Mouse (Mus musculus) CH12.LX (cell line): ENCODE data around the gene Sv2c. TPM values are rescaled to one million over a fixed set of nuclear protein-coding genes. Genes with fewer than 3 reads are reported as not detected.
A peak's percentile ranks its signal among the peaks of the same experiment; 100 is the strongest.

ENCODE experiments used
- DNase-seq: peaks from one replicate; pipeline ENCODE4 v3.0.0-alpha.2; 2013; ENCODE audit errors: extremely low read depth
- H3K27ac ChIP-seq: 2 replicates; pipeline ENCODE4 v1.5.1; 2012; ENCODE audit warnings: low read depth, mild to moderate bottlenecking, control low read depth, moderate library complexity; ENCODE audit not compliant: insufficient read depth
- H3K27me3 ChIP-seq: replicated peaks from 2 replicates; pipeline ENCODE3; 2012; ENCODE audit warnings: inconsistent platforms
- H3K36me3 ChIP-seq, 2 experiments: replicated peaks in 1 of 2; 2 replicates each; pipeline versions ENCODE3 to v1.6.1; 2012; ENCODE audit warnings: inconsistent platforms in 1 of 2, low read length in 1 of 2, mild to moderate bottlenecking in 1 of 2, mixed read lengths in 1 of 2, moderate library complexity in 1 of 2; ENCODE audit not compliant: control insufficient read depth in 1 of 2, insufficient read depth in 1 of 2
- H3K4me1 ChIP-seq, 2 experiments: 2 replicates each; pipeline ENCODE4 v1.6.1; 2012; ENCODE audit warnings: inconsistent platforms in 1 of 2, moderate library complexity in 1 of 2; ENCODE audit not compliant: insufficient read depth in 2 of 2, control insufficient read depth in 1 of 2
- H3K4me2 ChIP-seq: 2 replicates; pipeline ENCODE4 v1.6.1; 2012; ENCODE audit warnings: low read depth, mild to moderate bottlenecking, control low read depth; ENCODE audit not compliant: poor library complexity, insufficient read depth, severe bottlenecking
- H3K4me3 ChIP-seq, 3 experiments: fragments of 150-350 bp in 1 of 3; sonication (generic) in 1 of 3; replicated peaks in 1 of 3; 2 replicates each; pipeline versions ENCODE3 to v1.5.1; 2011 to 2012; ENCODE audit warnings: low read depth in 2 of 3, low read length in 2 of 3, mild to moderate bottlenecking in 2 of 3, moderate library complexity in 2 of 3, control low read depth in 1 of 3, improper control_type of control experiment in 1 of 3, inconsistent platforms in 1 of 3, mixed read lengths in 1 of 3; ENCODE audit not compliant: poor library complexity in 1 of 3
- H3K79me2 ChIP-seq: replicated peaks from 2 replicates; pipeline ENCODE4 v1.6.1; 2012; ENCODE audit warnings: mild to moderate bottlenecking, moderate library complexity; ENCODE audit not compliant: control insufficient read depth, poor library complexity, insufficient read depth, severe bottlenecking; ENCODE audit errors: extremely low read depth
- H3K9ac ChIP-seq: 2 replicates; pipeline ENCODE4 v1.6.1; 2012; ENCODE audit warnings: low read depth, mild to moderate bottlenecking, control low read depth, moderate library complexity; ENCODE audit not compliant: insufficient read depth
- H3K9me3 ChIP-seq: replicated peaks from 2 replicates; pipeline ENCODE3; 2012; ENCODE audit warnings: low read length, inconsistent platforms, mixed read lengths
- BHLHE40 ChIP-seq: IDR thresholded peaks from 2 replicates; pipeline ENCODE4 v1.6.1; 2011; ENCODE audit warnings: mild to moderate bottlenecking, low read depth, low read length, improper control_type of control experiment
- CTCF ChIP-seq, 2 experiments: IDR thresholded peaks in 1 of 2; conservative IDR thresholded peaks in 1 of 2; 2 replicates each; pipeline ENCODE4 v1.5.1; 2011 to 2012; ENCODE audit warnings: low read depth in 2 of 2, low read length in 2 of 2, improper control_type of control experiment in 1 of 2, inconsistent platforms in 1 of 2, mild to moderate bottlenecking in 1 of 2, moderate library complexity in 1 of 2
- ELF1 ChIP-seq: IDR thresholded peaks from 2 replicates; pipeline ENCODE4 v1.6.1; 2014; ENCODE audit warnings: low read depth, mild to moderate bottlenecking, inconsistent platforms, low read length, improper control_type of control experiment
- ETS1 ChIP-seq: conservative IDR thresholded peaks from 2 replicates; pipeline ENCODE4 v1.6.1; 2012; ENCODE audit warnings: low read depth, mild to moderate bottlenecking, inconsistent platforms, low read length, improper control_type of control experiment, moderate library complexity
- IRF4 ChIP-seq: IDR thresholded peaks from 2 replicates; pipeline ENCODE4 v1.6.1; 2014; ENCODE audit warnings: low read depth, mild to moderate bottlenecking, inconsistent platforms, low read length, improper control_type of control experiment
- JUN ChIP-seq: IDR thresholded peaks from 2 replicates; pipeline ENCODE4 v1.6.1; 2011; ENCODE audit warnings: low read depth, mild to moderate bottlenecking, low read length, improper control_type of control experiment, moderate library complexity; ENCODE audit not compliant: insufficient read depth
- JUND ChIP-seq: conservative IDR thresholded peaks from 2 replicates; pipeline ENCODE4 v1.6.1; 2011; ENCODE audit warnings: low read depth, low read length, improper control_type of control experiment
- KAT2A ChIP-seq: IDR thresholded peaks from 2 replicates; pipeline ENCODE4 v1.6.1; 2012; ENCODE audit warnings: low read length, improper control_type of control experiment, inconsistent platforms; ENCODE audit not compliant: insufficient replicate concordance
- MAFK ChIP-seq: IDR thresholded peaks from 2 replicates; pipeline ENCODE4 v1.6.1; 2011; ENCODE audit warnings: low read length, improper control_type of control experiment; ENCODE audit not compliant: insufficient replicate concordance
- MAZ ChIP-seq: IDR thresholded peaks from 2 replicates; pipeline ENCODE4 v1.6.1; 2012; ENCODE audit warnings: low read depth, mild to moderate bottlenecking, inconsistent platforms, low read length, improper control_type of control experiment, moderate library complexity
- MXI1 ChIP-seq: IDR thresholded peaks from 2 replicates; pipeline ENCODE4 v1.6.1; 2011; ENCODE audit warnings: mild to moderate bottlenecking, low read depth, low read length, improper control_type of control experiment
- NRF1 ChIP-seq: IDR thresholded peaks from 2 replicates; pipeline ENCODE4 v1.6.1; 2014; ENCODE audit warnings: low read depth, mild to moderate bottlenecking, inconsistent platforms, low read length, improper control_type of control experiment, moderate library complexity
- POLR2A ChIP-seq: IDR thresholded peaks from 2 replicates; pipeline ENCODE4 v1.6.1; 2011; ENCODE audit warnings: low read depth, mild to moderate bottlenecking, improper control_type of control experiment, low read length
- RCOR1 ChIP-seq: conservative IDR thresholded peaks from 2 replicates; pipeline ENCODE4 v1.6.1; 2012; ENCODE audit warnings: low read depth, mild to moderate bottlenecking, inconsistent platforms, low read length, improper control_type of control experiment
- SMC3 ChIP-seq: IDR thresholded peaks from 2 replicates; pipeline ENCODE4 v1.6.1; 2011; ENCODE audit warnings: low read depth, low read length, improper control_type of control experiment
- UBTF ChIP-seq: IDR thresholded peaks from 2 replicates; pipeline ENCODE4 v1.6.1; 2012; ENCODE audit warnings: low read depth, mild to moderate bottlenecking, inconsistent platforms, low read length, improper control_type of control experiment, moderate library complexity
- ZC3H11A ChIP-seq: IDR thresholded peaks from 2 replicates; pipeline ENCODE4 v1.6.1; 2012; ENCODE audit warnings: low read depth, mild to moderate bottlenecking, inconsistent platforms, low read length, improper control_type of control experiment
- ZKSCAN1 ChIP-seq: IDR thresholded peaks from 2 replicates; pipeline ENCODE4 v1.6.1; 2012; ENCODE audit warnings: low read depth, inconsistent platforms, low read length, improper control_type of control experiment, borderline replicate concordance
- dilution Hi-C: fragments of 300-500 bp; cut with MboI; formaldehyde crosslinking; loops from 2 replicates; pipeline ENCODE4 v1.14.3; 2020; ENCODE audit warnings: low sequenced_read_pairs; ENCODE audit not compliant: extremely low pct_unique_long_range_greater_than_20kb, extremely low pct_ligation_motif_present
- in situ Hi-C: fragments of 300-500 bp; cut with MboI; formaldehyde crosslinking; loops from 3 replicates; pipeline ENCODE4 v1.14.3; 2019; ENCODE audit warnings: low sequenced_read_pairs, low pct_ligation_motif_present, low pct_unique_long_range_greater_than_20kb, mixed read lengths
- polyA plus RNA-seq: library from polyadenylated mRNA; unstranded; fragments of >175 nt; gene quantifications from 2 replicates; pipeline ENCODE4 v1.2.1, GENCODE M21; 2012; ENCODE audit warnings: low read depth; ENCODE audit not compliant: insufficient read length
- total RNA-seq, 2 experiments: library from RNA; depleted of rRNA; stranded (reverse); fragments of 300-350 nt in 1 of 2; fragments of >200 nt in 1 of 2; gene quantifications; 2 replicates each; pipeline ENCODE4 v1.2.3; 2012 to 2014

Sv2c gene
- total and polyA plus RNA-seq, 3 experiments = 0.04 to 0.13 TPM; not detected in 1

DNA sequence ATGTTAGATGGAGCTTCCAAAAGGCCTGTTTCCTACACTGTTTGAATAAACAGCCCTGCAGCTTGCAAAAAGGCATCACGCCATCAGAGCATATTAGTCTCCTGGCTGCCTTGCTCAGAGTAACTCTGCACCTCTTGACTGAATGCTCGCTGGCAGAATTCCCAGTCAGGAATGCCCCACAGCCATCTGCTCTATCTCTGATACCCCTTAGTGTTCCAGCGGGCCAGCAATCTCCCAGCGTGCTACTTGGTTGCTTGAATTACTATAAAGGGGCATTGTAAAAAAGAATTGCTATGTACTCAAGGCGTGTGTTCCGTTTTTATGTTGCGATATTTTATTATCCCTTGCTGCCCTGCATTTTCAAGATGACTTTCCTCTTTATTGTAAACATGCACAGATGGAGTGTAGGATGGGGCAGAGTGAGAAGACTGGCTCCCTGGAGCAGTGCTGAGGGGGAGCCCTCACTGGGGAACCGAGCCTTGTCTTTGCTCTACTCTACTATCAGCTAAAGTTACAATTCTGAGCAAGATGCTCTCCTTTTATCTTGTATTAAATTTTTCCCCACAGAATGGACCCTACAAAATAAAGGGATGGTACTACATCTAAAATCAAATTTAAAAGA lies 43.3 kb upstream of the Sv2c start:
- Histone ChIP-seq H3K4me3 (no peak overlapping the region), H3K27me3 (no peaks in the 10 kb centered on the region), H3K9me3 (no peaks in the 10 kb centered on the region), H3K9ac (no peak overlapping the region), H3K79me2 (no peaks in the 10 kb centered on the region), H3K27ac (no peak overlapping the region), H3K36me3 (no peaks in the 10 kb centered on the region), H3K4me2 (no peak overlapping the region), H3K4me1 (peaks cover 2 to 18% of the 10 kb centered on the region in 2 experiments; a peak in 3 of 4 replicates)
- in situ Hi-C loops = no loop called here
- DNase-seq = no peak
- dilution Hi-C loops = no loop called here
- no peak for TF ChIP-seq CTCF (conservative IDR thresholded peaks at IDR 0.05 in 1 of 2, IDR thresholded peaks at IDR 0.05 in 1 of 2; ENCODE audit: low read depth in 2 of 2, low read length in 2 of 2)
- no peak for TF ChIP-seq POLR2A
- TF ChIP-seq MAFK = no peak
- no peak for TF ChIP-seq NRF1
- no peak for TF ChIP-seq JUND
- TF ChIP-seq ZC3H11A = no peak
- no peak for TF ChIP-seq ETS1
- no peak for TF ChIP-seq ZKSCAN1
- TF ChIP-seq MAZ = no peak
- TF ChIP-seq ELF1 = no peak
- TF ChIP-seq RCOR1 = no peak
- no peak for TF ChIP-seq IRF4
- no peak for TF ChIP-seq KAT2A
- TF ChIP-seq SMC3 = no peak
- TF ChIP-seq MXI1 = no peak
- TF ChIP-seq JUN = no peak
- TF ChIP-seq, all 38 proteins: peak for 0

GRCm38 (mm10) chr13:96173686-96174085 lies 41.3 kb upstream of the Sv2c start:
- Histone ChIP-seq H3K4me3 (no peak overlapping the region), H3K36me3 (no peaks in the 10 kb centered on the region), H3K27me3 (no peaks in the 10 kb centered on the region), H3K4me1 (peaks cover 2 to 18% of the 10 kb centered on the region in 2 experiments; a peak in 3 of 4 replicates), H3K9ac (no peak overlapping the region), H3K9me3 (no peaks in the 10 kb centered on the region), H3K79me2 (no peaks in the 10 kb centered on the region)
- dilution Hi-C loops = no loop called here
- TF ChIP-seq UBTF (no peak), BHLHE40 (peak; percentile 12; the same call in 1 of the 2 replicates)
- TF ChIP-seq, all 38 proteins: peak for 1
- Histone ChIP-seq H3K27ac (no peak overlapping the region), H3K4me2 (no peak overlapping the region)
- no peak for DNase-seq
- in situ Hi-C loops = no loop called here
